Mouse (Mus musculus) layer of hippocampus, postnatal 36 days (tissue): ENCODE measurements around the gene Rasgrf1. TPM values are rescaled to one million over a fixed set of nuclear protein-coding genes. Genes with fewer than 3 reads are reported as not detected.
"Not testable (repeated sequence)": the region's sequence is repeated elsewhere in the genome, so short reads cannot be mapped to it uniquely, and the experiment has no call there.

Source experiments
- DNase-seq, 2 experiments: peaks; one replicate each; pipeline ENCODE4 v3.0.0; 2022
- total RNA-seq, 2 experiments: library from RNA; stranded (reverse); gene quantifications; 2 replicates each; pipeline ENCODE4 v1.2.3; 2021

The Rasgrf1 gene
- total RNA-seq, 2 experiments from 2014 or later: 434 to 445 TPM

- no peak for DNase-seq
Observed at GRCm38 (mm10) chr9:90041556-90041955, 131.8 kb downstream of the Rasgrf1 start.

GRCm38 (mm10) chr9:90042906-90043305, 133.2 kb downstream of the Rasgrf1 start:
- not testable (repeated sequence) for DNase-seq

- DNase-seq: no peak
Observed at GRCm38 (mm10) chr9:90045191-90045590, 135.5 kb downstream of the Rasgrf1 start.

- DNase-seq: no peak
Observed at GRCm38 (mm10) chr9:90047937-90048627, 138.4 kb downstream of the Rasgrf1 start.

- DNase-seq: no peak
Observed at GRCm38 (mm10) chr9:90053852-90054251, 144.1 kb downstream of the Rasgrf1 start, which contains the start of gene Ctsh. TSS of gene Ctsh (plus strand) at chr9:90054152.

GRCm38 (mm10) chr9:90054371-90055145, 144.8 kb downstream of the Rasgrf1 start:
- DNase-seq: no peak

GRCm38 (mm10) chr9:90055409-90055808, 145.7 kb downstream of the Rasgrf1 start:
- DNase-seq: no peak

GRCm38 (mm10) chr9:90055911-90056310, 146.2 kb downstream of the Rasgrf1 start:
- no peak for DNase-seq

GRCm38 (mm10) chr9:90056716-90057115, 147.0 kb downstream of the Rasgrf1 start:
- no peak for DNase-seq

- no peak for DNase-seq
Observed at GRCm38 (mm10) chr9:90059828-90060573, 150.3 kb downstream of the Rasgrf1 start.

- DNase-seq: no peak
Observed at GRCm38 (mm10) chr9:90060574-90060875, 150.8 kb downstream of the Rasgrf1 start.

GRCm38 (mm10) chr9:90060932-90061331, 151.2 kb downstream of the Rasgrf1 start:
- DNase-seq: not testable (repeated sequence)

GRCm38 (mm10) chr9:90067341-90067740, 157.6 kb downstream of the Rasgrf1 start:
- no peak for DNase-seq

- DNase-seq: no peak
Observed at GRCm38 (mm10) chr9:90068786-90069185, 159.1 kb downstream of the Rasgrf1 start.

- no peak for DNase-seq
Observed at GRCm38 (mm10) chr9:90069485-90069884, 159.8 kb downstream of the Rasgrf1 start.

- DNase-seq: no peak
Observed at GRCm38 (mm10) chr9:90070174-90070573, 160.5 kb downstream of the Rasgrf1 start.

GRCm38 (mm10) chr9:90075336-90075735, 165.6 kb downstream of the Rasgrf1 start:
- DNase-seq: no peak

- no peak for DNase-seq
Observed at GRCm38 (mm10) chr9:90076131-90076530, 166.4 kb downstream of the Rasgrf1 start.

Other genes starting within 250 kb of the Rasgrf1 start
- 10 to 100 TPM; 25.9 to 28.2 TPM for gene Tmed3, start 204.8 kb upstream of the Rasgrf1 start, total RNA-seq
- 1 to 10 TPM; 1.0 to 1.4 TPM for gene Ankrd34c, start 171.4 kb upstream of the Rasgrf1 start, total RNA-seq
- gene Ctsh, start 144.2 kb downstream of the Rasgrf1 start, total RNA-seq: 10 to 100 TPM; 11.5 to 13.8 TPM
- 100 to 1,000 TPM; 422 to 449 TPM for gene Morf4l1, start 204.9 kb downstream of the Rasgrf1 start, total RNA-seq